Mouse (Mus musculus) gastrocnemius, adult 18-20 months (tissue): ENCODE data around the gene Lrig1. TPM values are rescaled to one million over a fixed set of nuclear protein-coding genes. Genes with fewer than 3 reads are reported as not detected.

ENCODE experiments used
- DNase-seq: peaks from one replicate; pipeline ENCODE4 v3.0.0; 2021; ENCODE audit warnings: low spot score
- total RNA-seq, 2 experiments: library from RNA; stranded (reverse); gene quantifications; 2 replicates each; pipeline ENCODE4 v1.2.3; 2021

Gene Lrig1
- total RNA-seq, 2 experiments from 2014 or later: 36.4 to 42.2 TPM

GRCm38 (mm10) chr6:94620801-94621301 lies 79.1 kb downstream of the Lrig1 start:
- DNase-seq: peak; percentile 86

- DNase-seq: no peak
Observed at GRCm38 (mm10) chr6:94620287-94620686, 79.7 kb downstream of the Lrig1 start.

GRCm38 (mm10) chr6:94618671-94619070 lies 81.3 kb downstream of the Lrig1 start:
- no peak for DNase-seq

DNA sequence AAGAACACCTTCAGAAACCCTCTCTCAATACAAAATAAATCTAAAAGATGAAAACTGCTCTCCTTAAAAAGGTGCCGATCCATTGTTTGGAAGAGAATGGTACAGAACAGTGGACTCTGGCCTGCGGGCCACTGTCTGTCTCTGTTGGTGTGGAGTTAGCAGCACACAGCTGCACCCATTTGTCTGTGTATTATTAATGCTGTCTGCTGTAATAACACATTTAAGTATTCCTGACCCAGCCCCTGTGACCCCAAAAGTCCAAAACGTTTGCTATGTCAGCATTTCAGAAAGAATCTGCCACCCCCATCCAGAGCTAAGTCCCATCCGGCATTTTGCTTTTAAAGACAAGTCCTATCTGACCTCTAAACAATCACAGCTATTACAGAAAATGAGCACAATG lies 84.0 kb downstream of the Lrig1 start:
- DNase-seq: no peak

DNA sequence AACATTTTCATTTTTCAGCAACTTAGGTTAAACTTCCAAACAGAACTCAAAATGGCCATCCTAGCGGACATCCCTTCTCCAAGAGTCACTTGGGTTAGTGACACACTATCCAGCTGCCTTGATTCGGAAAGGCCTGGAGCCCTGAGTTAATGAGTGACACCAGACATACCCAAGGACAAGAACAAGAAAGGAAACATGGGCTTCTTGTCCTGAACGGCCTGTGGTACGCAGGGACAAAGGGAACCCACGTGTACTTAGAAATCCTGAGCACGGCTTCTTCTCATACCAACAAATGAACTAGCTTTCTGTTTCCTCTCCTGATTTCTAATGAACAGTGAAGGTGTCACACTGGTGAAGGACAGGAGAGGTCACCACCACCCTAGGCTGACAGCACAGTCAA lies 85.6 kb downstream of the Lrig1 start:
- no peak for DNase-seq

GRCm38 (mm10) chr6:94613235-94613895 lies 86.6 kb downstream of the Lrig1 start:
- no peak for DNase-seq

GRCm38 (mm10) chr6:94604546-94604945 lies 95.4 kb downstream of the Lrig1 start:
- DNase-seq: no peak

- no peak for DNase-seq
Observed at GRCm38 (mm10) chr6:94604072-94604471, 95.9 kb downstream of the Lrig1 start.

- peak; percentile 28 for DNase-seq
Observed at GRCm38 (mm10) chr6:94601811-94602210, 98.1 kb downstream of the Lrig1 start.

- peak; percentile 71 for DNase-seq
Observed at GRCm38 (mm10) chr6:94601101-94601500, 98.9 kb downstream of the Lrig1 start.

DNA sequence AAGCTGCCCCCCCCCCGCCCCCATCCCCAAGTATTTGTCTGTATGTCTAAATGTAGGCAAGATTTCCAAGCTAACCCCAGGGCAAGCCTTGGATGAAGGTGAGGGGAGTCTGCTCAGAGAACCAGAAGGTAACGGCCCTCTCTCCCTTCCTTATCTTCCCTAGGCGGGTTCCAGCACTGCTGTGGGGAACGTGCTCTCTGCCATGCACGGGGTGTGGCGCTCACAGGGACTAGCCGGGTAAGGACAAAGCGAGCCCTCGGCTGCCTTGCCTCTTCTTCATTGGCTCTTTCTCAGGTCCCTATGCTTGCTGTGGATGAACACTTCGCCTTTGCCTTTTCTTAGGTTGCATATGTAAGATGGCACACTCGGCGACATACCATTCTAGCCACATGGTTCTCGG lies 100.9 kb downstream of the Lrig1 start:
- no peak for DNase-seq

DNA sequence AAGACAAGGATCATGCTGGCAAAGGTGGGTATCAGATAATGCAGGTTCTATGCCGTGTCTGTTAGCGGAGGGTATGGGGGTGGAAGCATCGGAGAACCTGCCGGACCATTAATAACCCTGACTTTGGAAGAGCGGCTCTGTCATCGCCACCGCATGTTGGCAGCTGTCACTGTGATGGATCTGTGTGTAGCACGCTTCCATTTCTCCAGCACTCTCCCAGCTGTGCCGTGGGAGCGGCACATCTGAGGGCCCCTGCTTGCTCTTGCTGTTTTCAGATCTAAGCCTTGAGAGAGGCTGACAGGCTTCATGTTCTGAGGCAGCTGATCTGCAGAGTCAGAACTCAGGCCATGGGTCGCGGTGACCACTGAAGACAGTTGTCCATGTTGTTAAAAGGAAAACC lies 101.5 kb downstream of the Lrig1 start:
- DNase-seq: peak; percentile 46

- DNase-seq: no peak
Observed at GRCm38 (mm10) chr6:94596761-94597485, 103.0 kb downstream of the Lrig1 start.

DNA sequence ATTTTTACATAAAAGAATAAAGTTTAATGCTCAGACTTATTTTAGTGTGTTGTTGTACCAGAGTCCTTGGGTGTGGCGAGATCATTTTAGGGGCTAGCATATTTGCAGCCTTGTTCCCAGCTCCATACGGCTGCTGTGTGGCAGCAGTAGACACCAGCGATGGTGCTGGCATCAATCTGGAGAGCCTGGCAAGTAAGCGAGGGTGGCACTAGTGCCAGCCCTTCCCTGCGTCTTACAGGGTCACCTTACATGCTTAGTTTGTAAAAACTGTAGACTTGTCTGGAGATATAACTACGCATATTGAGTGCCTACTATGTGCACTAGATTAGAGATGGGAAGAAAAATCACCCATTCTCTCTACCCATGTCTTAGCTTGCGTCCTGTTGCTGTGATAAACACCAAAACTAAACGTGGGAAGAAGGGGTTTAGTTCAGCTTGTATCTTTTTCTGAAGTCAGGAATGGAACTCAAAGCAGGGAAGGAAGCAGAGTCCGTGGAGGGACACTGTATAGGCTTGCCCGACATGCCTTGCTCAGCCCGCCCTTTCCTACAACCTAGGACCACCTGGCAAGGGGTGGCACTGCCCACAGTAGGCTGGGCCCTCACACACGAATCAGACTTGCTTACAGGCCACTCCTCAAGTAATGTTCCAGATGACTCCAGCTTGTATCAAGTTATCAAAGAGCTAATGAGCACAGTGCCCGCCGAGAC lies 103.8 kb downstream of the Lrig1 start:
- peak; percentile 80 for DNase-seq

- no peak for DNase-seq
Observed at GRCm38 (mm10) chr6:94595206-94595605, 104.8 kb downstream of the Lrig1 start.

GRCm38 (mm10) chr6:94594711-94595110 lies 105.2 kb downstream of the Lrig1 start:
- DNase-seq: peak; percentile 51

DNA sequence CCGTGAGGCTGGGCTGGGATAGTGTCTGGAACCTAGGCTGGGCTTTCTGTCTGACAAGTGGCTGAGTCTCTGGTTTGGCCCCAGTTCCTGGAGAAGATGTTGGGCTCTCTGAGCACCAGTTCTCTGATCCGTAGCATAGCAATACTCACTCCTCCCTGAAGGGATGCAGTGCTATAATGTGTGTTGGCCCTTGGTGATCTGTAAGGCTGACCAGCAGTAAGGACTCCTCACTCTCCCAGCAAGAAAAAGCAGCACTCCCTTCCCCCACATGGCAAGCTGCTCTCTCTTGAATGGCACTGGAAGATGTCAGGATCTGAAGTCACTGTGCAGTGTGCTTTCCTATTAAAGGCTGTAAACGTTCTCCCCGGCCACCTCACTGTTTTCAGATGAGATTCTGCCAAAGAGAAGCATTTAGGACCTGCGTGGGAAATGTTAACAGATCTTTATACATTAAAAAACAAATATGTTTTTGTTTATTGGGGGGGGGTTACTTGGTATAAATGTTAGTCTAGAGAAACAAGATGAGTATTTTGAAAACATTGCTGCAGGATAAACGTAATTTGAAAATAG lies 105.8 kb downstream of the Lrig1 start:
- DNase-seq: no peak

- DNase-seq: no peak
Observed at GRCm38 (mm10) chr6:94592710-94593109, 107.2 kb downstream of the Lrig1 start.

DNA sequence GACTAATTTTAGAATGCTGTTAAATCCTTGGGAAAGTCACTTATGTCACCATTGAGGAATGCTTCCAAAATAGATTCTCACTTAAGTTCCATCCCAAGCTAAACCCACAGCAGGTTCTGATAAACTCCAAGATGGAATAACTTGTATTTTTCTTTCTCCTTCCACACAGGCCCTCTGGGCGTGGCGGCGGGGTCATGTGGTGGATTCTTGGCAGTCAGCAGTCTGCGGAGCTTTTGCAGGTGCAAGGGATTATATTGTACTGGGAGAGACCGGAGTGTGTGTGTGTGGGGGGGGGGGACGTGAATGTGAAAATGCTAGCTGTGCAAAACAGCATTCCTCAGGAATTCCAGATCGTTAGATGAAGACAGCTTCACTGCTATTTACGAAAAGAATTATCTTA lies 107.7 kb downstream of the Lrig1 start:
- peak; percentile 41 for DNase-seq

DNA sequence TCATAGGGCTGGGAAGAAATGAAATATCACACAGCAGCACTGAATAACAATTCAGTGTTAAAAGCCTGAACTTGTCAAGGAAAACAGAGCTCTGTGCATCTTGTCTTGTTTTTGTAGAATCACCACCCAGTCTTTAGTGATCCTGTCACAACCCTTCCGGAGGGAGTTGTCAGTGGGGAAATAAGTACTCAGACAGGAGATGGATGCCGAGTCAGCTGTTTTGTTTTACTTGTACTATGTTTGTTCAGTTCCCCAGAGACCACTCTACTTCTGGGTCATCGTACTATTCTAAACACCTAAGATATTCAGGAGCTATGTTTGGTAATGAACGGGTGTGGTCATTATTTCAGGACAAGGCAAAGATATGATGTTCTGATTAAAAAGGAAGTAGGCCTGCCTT lies 111.6 kb downstream of the Lrig1 start:
- no peak for DNase-seq

- DNase-seq: no peak
Observed at GRCm38 (mm10) chr6:94584976-94585375, 115.0 kb downstream of the Lrig1 start.

DNA sequence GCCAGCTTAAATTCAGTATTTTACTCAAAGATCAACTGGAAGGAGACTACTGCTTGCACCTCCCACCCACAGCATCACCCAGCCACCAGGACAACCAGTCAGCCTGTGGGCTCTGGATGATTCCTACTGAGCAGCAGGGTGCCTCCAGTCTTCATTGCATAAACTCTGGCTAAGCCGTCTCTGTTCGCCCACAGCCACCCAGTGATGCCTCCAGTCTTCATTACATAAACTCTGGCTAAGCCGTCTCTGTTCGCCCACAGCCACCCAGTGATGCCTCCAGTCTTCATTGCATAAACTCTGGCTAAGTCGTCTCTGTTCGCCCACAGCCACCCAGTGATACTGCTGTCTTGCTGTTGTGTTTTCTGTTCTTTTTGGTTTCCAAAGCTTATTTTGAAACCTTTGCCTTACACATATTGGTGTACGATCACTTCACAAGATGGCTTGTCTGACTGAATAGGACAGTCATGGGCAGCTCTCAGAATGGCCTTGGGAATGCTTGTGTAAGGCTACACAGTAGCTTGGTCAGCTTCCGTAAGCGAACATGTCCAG lies 115.7 kb downstream of the Lrig1 start:
- DNase-seq: no peak
